Mouse (Mus musculus): ENCODE results near the gene Pabpc4. TPM values are rescaled to one million over a fixed set of nuclear protein-coding genes. Genes with fewer than 3 reads are reported as not detected.
"Not testable (repeated sequence)": the region's sequence is repeated elsewhere in the genome, so short reads cannot be mapped to it uniquely, and the experiment has no call there.

The Pabpc4 gene
- polyA plus RNA-seq, 2 experiments from 2014 or later, result 10.3 to 17.7 TPM

DNA sequence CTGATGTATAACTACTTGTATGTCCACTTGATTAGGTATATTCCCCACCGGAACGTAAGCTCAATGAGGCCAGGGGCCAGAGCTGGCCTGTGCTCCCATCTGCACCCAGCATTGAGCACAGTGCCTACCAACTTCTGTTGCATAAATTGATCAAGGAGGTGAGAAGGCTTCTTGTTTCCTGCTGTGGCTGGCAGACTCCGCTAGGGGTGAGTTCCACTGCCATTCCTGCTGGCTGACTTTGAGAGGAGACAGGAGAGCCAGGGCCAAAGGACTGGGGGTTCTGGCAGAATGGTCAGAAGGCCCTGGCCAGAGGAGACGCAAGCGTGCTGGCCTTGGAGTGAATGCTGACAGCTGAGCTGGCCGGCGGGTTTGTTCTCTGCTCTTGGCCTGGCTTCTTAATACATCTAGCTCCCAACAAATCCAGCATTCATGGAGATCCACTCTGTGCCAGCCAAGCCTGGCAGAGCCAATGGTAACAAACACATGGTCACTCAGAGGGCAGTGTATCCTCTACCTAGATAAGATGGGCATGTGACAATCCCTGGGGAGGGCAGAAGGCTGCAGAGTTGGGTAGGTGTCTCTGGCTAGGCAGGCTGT is 13.1 kb upstream of the Pabpc4 start:
- ATAC-seq, result no peak

DNA sequence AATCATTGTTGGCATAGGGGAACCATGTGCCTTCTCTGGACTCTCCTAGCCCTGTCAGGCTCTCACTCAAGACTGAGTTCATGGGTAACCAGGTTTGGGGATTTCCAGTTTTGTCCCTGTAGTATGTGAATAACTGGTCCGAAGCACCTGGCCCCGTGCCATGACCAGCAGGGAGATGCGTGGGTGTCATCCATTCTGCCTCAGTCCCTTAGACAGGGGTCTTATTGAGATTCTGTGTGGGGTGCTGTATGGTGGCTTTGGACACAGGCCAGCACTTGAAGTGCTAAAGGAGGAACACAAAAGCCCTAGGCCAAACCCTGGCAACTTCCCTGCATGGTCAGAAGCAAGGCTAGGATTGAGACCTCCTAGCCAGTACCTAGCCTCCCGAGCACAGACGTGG is 9.9 kb upstream of the Pabpc4 start:
- ATAC-seq, result no peak

DNA sequence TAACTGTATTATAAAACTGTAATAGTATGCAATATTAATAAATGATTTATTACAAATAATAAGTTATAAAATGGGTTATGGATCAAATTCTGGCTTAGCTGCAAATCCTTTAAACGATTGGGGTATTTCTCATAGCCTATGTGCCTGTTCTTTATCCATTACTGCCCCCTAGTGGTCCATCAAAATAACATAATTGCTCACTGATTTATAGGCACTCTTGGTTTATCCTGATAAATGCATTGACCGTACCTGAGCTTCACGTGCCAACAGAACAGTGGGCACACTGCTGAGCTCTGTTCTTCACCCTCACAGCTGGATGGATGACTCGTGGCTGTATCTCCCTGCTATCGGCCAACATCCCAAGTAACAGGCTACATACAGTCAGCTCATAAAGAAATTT is 7.5 kb upstream of the Pabpc4 start:
- ATAC-seq, result no peak

DNA sequence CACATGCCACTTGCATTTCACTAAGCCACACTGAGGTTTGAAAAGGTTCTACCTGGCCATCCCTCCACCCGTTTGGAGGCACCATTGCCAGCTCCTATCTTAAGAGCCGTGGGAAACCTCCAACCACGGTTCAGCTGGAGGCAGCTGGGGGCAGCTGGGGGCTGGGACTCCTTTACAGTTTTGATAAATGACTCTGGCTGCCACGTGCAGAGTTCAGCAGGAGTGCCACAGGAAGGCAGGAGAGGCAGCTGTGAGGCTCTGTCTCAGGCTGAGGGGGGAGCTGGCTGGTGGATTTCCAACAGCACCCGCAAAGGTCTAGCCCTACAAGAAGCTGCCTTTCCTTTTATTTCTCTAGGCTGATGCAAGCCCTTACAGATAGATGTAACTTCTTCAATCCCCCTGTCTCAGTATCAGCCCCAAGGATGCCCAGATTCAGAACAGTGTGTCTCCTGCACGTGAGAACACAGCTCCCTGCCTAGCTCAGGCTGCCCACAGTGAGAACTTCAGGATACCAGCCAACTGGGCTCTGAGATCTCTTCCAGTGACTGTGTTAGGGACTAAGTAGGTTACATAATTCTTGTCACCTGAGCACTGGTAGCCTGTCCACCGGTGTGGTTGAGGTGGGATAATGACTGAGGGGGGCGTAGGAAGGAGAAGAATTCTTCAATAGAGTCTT is 1.9 kb upstream of the Pabpc4 start:
- no peak for ATAC-seq

DNA sequence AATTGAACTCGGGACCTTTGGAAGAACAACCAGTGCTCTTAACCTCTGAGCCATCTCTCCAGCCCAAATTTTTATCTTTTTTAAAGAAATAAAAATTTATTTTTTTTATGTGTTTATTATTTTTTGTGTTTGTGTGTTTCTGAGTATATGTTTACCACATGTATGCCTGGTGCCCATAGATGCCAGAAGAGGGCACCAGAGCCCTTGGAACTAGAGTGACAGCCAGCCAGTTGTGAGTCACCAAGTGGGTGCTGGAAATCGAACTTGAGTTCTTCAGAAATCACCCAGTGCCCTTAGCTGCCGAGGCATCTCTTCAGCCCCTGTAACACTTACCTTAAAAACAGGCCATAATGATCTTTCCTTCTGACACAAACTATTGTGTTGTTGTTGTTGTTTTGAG is 8.9 kb downstream of the Pabpc4 start:
- no peak for ATAC-seq

DNA sequence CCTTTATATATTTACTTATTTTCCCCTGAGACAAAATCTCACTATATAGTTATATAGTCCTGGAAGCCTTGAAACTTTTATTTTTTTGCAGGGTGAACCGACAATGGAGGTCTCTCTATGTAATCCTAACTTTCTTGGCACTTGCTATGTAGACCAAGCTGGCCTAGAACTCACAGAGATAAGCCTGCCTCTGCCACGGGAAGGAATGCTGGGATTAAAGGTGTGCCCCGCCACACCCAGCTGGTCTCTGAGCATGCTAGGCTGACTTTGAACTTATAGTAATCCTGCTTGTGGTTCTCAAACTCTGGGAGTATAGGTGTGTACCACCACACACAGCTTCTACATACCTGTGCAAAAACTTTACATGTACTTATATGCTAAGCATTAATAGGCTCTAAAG is 18.0 kb downstream of the Pabpc4 start:
- no peak for ATAC-seq

DNA sequence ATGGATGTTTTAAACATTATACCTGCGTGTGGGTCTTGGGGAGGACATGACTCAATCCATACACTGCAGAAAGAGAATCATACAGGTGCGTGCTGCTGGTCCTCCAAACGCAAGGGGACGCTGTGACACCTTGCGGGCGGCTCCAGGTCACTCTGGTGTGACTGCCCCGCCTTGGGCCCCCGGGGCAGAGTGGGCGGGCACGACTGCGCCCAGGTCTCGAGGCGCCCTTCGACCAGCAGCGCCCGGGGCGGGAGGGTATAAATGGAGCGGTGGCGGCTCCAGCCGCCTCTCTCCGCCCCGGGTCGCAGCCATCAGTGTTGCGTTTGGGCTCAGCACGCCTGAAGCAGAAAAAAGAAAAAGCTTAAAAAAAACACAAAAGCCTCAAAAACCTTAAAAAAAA is 20.3 kb downstream of the Pabpc4 start:
- ATAC-seq, result peak; percentile 95

DNA sequence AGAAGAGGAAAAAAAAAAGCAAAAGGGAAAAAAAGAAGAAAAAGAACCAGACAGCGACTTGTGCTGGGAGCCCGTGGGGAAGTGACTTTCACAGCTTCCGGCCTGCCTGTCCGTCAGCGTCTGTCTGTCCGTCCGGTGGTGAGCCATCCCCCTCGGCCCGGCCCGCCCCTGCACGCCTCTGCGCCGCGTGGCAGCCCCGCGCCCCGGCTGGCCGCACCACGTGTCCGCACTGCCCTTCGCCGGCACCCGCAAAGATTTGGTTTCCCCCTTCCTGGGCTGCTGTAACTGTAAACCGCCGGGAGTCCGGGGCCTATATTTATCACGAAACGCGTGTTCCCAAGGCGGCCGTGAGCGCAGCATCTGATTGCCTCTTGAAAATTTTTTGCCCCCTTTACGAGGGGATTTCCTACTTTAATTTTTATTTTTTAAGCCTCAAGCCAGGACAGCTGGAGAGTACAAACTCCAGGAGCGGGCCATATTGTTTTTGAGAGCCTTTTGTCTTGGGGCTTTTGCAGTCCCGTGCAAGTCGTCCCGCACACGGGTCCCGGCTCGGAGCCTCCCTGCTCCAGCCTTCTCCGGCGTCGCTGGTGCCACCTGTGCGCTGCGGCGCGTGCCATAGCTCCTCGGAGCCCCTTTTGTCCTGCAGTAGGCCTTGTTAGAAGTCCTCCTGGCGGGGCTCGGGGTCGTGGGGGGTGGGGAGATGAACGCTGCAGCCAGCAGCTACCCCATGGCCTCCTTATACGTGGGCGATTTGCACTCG is 20.9 kb downstream of the Pabpc4 start:
- ATAC-seq, result peak; percentile 46

DNA sequence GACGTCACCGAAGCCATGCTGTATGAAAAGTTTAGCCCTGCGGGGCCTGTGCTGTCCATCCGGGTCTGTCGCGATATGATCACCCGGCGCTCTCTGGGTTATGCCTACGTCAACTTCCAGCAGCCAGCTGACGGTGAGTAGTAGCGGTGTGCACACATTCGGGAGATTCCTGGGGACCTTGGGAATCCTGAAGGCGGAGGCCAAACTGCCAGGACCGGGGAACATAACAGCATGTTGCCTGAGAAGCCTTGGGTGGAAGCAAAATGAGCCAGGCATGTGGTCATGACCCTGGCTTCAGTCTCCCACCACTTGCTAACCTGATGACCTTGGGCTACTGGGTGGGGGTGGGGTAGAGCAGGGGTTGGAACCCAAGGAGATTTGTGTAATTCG is 21.5 kb downstream of the Pabpc4 start:
- peak; percentile 21 for ATAC-seq

DNA sequence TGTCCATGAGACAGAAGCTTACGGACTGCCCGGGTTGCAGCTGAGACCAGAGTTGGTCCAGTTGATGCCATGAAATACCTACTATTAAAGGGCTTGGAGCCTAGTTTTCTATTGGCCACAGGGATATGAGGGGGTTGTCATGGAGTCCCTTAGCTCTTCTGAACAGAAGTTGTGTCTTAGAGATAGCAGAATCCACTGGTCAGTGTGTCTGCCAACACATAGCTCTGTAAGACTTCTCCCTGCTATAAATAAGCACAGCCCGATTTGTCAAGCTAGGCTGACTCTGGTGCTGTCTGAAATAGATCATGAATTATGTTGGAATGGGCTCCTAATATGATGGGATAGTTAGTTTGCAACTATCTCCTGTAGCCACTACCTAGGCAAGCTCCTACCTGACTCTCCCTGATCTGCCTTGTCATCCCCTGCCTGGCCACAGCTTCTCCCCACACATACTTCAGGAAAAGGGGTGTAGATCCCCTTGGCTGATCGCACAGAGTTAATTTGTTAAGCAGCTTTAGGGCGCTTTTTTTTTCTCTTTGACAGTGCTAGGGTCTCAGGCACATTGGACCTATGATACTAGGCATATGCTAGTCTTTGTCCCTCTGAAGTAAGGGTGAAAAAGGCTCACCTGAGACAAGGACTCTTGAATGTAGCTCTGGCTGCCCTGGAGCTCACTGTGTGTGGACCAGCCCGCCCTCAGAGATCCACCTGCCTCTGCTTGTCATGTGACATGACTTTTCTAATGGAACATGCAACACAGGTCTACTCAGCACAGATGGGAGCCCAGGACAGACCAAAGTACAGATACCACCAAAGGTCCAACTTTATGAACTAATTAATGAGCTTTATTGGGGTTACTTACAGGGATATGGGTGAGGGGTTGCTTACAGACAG is 22.8 kb downstream of the Pabpc4 start:
- ATAC-seq, result no peak

DNA sequence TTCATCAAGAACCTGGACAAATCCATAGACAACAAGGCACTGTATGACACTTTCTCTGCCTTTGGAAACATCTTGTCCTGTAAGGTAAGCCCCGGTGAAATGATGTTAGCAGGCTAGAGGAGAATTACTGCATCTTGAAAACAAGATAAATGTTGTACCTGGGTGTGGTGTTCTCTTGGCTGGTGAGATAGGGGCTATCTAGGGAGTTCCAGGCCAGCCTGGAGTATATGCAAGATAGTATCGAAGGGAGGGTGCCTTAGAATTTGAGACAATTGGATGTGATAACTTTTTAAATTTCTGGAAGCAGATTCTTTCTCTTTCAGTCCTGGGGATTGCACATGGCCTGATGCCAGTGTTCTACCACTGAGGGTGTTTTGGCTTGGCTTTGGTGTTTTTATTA is 24.6 kb downstream of the Pabpc4 start:
- ATAC-seq, result no peak

DNA sequence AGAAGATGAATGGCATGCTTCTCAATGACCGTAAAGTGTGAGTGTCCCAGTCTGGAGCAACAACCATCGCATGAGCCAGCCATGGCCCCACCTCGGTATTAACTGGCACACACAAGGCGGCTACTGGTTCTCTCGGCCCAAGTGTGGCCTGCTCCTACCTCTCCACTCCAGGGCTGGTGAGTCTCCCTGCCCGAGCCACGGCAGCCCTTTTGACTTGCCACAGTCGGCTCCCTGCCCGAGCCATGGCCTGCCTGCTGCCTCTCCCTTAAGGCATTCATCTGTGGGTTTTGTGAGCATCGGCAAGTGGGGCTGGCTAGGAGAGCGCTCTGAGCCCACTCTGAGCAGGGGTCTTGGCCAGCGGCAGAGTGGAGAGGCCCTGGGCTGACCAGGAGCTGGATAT is 26.9 kb downstream of the Pabpc4 start:
- ATAC-seq, result no peak

DNA sequence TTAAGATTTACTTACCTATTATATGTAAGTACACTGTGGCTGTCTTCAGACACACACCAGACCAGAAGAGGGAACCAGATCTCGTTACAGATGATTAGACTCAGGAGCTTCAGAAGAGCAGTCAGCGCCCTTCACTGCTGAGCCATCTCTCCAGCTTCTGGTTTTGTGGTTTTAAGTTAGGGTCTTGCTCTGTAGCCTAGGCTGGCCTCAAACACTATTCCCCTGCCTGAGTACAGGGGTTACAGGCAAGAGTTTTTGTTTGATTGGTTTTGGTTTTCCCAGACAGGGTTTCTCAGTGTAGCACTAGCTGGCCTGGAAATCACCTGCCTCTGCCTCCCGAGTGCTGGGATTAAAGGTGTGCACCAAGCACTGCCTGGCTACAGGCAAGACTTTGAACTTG is 30.2 kb downstream of the Pabpc4 start:
- ATAC-seq, result no peak

DNA sequence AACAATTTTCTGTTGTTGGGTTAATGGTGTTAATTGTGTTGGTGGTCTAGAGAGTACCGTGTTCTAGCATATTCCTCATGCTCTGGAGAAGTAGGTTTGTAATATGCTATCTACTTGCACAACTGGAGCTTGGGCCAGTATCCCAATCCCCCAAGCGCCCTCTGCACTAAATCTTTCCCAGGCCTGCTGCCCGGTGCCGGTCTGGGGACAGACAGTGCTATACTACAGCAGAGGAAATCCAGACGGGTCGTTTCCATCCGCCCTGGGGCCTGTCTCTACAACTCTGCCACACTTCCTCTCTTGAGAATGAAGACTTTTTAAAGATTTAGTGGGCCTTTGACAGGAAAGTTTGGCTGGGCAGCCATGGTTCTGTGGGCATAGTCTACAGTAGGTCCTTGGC is 30.8 kb downstream of the Pabpc4 start:
- no peak for ATAC-seq

DNA sequence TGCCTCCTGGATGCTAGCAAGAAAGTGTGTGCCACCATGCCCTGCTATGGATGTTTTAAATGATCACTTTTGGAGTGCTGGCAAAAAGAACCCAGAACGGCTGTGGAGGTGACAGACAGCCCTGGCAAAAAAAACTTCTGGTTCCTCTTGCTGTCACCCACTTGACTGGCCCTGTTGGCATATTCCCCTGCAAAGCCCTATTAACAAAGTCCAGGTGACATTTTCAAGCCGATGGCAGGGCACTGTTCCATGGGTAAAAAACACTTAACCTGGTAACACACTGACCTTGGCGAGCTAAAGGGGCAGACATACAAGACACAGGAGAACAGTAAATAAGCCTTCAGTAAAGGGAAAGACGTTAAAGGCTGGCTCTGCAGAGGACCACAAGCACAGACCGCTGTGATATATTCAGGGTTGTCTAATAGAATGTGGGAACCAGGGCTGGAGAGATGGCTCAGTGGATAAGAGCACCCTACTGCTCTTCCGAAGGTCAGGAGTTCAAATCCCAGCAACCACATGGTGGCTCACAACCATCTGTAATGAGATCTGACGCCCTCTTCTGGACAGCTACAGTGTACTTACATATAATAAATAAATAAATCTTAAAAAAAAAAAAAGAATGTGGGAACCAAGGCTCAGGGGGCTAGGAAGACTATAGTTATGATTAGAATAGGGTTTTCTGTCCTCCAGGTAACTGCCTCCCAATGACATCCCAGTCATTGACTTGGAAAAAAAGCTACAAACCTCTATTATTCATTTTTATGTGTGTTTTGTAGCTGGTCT is 31.7 kb downstream of the Pabpc4 start:
- no peak for ATAC-seq

DNA sequence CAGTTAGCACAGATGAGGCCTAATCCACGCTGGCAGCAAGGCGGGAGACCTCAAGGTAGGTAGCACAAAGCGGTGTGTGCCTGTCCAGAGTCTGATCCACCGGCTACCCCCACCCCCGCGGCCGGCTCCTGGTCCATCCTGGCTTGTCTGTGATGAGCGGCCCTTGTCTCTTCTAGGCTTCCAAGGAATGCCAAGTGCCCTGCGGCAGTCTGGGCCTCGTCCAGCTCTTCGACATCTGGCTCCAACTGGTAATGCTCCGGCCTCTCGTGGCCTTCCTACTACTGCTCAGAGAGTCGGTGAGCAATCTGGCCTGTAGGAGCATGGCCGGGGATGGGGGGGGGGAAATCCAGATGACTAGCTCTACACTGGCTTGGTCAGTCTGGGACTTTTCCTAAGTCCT is 32.9 kb downstream of the Pabpc4 start:
- ATAC-seq, result not testable (repeated sequence)

DNA sequence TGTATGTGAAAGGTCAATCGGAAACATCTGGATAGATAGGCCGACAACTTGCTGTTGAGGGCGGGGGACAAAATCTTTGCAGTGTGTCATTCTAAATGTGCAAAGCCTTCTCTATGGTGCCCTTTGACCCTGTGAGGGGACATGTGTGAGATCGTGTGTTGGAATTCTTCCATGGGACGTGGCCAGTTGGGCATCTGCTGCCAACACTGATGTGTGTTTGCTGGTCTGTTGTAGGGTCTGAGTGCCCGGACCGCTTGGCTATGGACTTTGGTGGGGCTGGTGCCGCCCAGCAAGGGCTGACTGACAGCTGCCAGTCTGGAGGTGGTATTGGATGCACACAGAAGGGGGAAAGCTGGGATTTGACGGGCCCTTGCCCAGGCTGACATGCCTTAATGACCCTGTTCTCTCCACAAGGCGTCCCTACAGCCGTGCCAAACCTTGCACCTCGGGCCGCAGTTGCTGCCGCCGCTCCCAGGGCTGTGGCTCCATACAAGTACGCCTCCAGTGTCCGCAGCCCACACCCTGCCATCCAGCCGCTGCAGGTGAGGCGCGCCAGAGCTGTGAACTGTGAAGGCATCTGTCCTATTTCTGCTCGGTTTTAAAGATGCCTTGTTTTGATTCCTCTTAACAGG is 33.5 kb downstream of the Pabpc4 start:
- ATAC-seq, result no peak

DNA sequence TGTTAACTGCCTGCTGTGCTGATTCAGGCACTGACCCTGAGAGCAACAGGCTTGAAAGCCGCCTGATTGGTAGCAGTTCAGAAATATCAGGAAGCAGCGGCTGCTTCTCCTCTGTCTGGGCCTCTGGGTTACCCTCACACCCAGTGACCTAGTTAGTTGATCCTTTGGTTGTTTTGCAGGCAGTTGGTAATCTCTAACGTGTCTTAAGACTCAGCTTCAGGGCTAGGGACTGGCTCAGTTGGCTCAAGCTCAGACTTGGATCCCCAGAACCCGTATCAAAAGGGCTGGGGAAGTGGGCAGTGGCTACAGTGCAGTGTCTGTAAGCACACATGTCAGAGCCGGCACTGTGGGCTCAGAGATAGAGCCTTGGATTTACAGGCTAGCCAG is 34.0 kb downstream of the Pabpc4 start:
- no peak for ATAC-seq

DNA sequence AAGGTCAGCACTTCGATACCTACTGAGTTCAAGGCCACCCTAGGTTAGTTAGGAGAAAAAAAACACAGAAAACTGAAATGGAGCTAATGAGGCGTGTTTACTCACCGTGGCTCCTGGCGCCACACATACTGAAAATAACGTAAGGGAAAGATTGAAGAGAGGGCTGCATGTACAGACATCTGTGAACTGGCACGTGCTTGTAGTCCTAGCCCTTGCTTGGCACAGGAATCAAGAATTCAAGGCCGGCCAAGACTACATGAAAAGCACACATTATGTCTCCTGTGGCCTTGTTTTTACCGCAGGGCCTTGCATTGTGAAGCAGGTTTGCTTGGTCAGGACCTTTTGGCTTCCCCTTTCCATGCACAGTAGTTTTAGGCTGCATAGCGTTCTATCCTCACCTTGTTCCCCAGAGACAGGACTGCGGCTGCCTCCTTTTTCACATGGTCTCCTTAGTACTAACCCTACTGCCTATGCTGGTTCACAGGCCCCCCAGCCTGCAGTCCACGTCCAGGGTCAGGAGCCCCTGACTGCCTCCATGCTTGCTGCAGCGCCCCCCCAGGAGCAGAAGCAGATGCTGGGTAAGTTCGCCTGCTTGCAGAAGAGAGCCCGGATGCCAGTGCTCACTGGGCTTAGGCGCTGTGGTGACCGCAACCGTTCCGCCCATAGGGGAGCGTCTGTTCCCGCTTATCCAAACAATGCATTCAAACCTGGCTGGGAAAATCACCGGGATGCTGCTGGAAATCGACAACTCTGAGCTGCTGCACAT is 35.2 kb downstream of the Pabpc4 start:
- ATAC-seq, result no peak

DNA sequence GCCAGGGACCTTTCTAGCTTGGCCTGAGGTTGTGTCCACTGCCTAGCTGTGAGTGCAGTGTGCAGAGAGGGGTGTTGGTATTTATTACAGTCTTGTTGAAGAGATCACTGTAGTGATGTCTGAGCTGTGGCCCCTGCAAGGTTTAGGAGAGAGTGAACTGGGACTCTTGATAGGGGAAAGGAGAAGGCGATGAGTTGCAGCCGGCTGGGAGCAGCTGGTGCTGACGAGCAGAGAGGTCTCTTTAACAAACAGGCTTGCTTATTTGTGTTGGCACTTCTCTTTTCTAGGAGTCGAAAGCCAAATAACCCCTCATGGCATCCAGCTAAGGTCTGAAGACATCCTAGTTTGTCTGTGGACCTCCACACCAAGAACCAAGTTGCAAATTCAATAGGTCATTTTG is 36.1 kb downstream of the Pabpc4 start:
- no peak for ATAC-seq
